Mouse (Mus musculus): Measurements from ENCODE around the gene Naa50.
A peak's percentile ranks its signal among the peaks of the same experiment; 100 is the strongest.

Naa50 gene

DNA sequence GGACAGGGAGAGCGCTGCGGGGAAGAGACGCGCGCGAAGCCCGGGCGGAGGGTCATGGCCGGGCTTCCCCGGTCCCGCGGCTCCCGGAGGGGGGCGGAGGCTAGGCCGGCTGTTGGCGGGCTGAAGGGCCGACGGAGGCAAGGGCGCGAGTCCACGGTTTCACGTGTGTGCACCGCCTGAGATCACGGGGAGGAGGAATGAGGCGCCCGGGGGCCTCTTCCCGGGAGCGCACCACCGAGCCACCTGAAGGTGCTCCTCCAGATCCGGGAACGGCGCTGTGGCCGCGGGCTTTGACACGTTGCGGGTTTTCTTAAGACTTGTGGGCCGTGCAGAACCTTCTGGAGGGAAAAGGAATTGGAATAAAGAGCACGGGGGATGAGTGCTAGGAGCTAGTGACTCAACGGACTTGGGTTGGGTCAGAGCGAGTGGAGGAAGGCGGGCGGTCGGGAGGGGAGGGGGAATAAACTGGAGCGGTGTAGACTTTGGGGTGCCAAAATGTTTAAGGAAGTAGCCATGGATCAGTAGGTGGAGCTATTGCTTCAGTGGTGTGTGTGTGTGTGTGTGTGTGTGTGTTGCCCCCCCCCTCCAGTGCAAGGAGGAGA is 657 bp downstream of the Naa50 start:
- DNase-seq (ENCODE audit: low read depth, low spot score), result peak; percentile 63

DNA sequence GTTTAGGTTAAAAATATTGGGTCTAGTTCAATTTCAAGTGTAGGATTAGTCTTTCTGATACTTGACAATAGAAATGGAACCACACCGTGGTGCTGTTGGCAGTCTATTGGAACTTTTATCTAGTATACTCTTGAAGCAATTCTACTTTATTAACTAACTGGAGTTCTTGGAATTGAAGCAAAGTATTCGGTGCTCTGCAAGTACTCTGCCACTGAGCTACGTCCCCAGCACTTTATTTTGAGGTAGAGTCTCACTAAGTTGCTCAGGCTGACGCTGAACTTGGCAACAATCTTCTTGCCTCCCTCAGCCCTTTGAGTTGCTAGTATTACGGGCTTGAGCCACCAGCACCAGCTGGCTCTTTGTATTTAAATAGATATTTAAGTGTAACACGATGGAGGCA is 1.9 kb downstream of the Naa50 start:
- no peak for DNase-seq (ENCODE audit: low read depth, low spot score)

DNA sequence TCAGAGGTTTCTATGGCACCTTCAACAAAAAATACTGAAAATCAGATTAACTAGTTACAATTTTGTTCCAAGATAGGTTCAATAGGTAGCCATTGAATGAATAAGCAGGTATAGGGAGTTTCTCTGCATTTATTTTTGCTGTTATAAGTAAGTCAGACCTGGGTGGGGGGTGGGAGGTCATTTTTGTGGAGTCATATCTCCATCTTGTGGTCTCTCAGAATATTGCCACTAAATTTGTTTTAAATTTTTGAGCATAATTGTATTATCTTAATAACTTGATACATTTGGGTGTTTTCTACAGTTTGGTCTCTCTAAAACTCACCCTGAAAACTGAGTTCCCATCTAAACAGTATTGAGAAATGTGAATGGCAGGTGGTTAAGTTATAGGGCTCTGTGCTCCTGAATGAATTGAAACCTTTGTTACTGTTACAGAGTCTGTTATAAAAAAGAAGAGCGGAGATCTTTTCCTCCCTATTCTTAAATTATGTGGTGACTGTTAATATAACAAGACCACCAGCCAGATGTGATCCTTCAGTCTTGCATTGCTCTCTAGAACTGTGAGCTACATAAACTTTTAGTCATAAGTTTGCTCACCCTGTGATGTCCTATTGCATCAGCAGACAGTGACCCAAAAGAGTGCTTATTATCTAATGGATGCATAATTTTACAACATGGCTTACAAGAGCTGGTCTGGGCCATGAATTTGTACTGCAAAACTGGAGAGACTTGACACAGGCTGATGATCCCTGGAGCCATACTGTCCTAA is 9.6 kb downstream of the Naa50 start:
- no peak for DNase-seq (ENCODE audit: low read depth, low spot score)

DNA sequence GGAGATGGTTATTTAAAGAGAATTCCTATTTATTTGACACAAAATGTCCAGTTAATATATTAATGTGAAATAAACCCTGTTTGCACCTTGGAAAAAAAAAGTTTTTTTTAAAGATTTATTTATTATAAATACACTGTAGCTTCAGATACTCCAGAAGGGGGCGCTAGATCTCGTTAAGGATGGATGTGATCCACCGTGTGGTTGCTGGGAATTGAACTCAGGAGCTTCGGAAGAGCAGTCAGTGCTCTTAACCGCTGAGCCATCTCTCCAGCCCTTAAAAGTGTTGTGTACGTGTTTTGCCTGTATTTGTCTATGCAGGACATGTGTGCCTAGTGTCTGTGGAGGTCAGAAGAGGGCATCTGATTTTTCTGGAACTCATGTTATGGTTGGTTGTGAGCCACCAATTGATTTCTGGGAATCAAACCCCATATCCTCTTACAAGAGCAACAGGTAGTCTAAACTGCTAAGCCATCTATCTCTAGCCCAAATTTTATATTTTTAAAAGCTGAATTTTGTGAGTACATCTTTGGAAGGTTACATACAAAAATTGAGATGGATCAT is 14.9 kb downstream of the Naa50 start:
- no peak for DNase-seq (ENCODE audit: low read depth, low spot score)

DNA sequence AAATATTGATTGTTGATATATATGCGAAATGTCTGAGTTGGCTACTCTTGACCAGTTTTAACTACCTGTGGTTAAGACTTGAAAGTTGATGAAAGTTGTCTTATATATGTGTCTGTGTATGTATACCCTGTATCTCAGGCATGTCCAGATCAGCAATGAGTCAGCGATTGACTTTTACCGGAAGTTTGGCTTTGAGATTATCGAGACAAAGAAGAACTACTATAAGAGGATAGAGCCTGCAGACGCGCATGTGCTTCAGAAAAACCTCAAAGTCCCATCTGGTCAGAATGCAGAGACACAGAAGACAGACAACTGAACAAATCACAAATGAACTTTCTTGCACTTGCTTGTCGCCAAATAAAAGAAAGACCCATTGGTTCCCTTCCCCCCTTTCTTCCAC is 19.7 kb downstream of the Naa50 start:
- DNase-seq (ENCODE audit: low read depth, low spot score), result no peak

DNA sequence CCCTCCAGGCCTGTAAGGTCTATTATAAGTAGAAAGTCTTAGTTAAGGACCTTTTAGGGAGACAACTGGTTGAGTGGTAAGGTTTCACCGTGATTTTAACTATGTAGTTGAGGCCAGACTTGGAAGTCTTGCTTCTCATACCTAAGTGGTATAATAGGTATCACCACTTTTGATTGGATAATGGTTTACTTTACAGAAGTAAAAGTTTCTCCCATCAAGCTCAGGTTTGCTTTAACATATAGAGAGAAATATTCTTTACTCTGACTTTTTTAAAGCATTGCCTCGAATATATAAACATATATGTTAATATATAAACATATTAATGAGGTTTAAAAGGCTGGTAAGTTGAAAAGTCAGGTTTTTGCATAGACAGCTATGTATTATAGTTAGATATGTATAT is 24.2 kb downstream of the Naa50 start:
- DNase-seq (ENCODE audit: low read depth, low spot score), result no peak

DNA sequence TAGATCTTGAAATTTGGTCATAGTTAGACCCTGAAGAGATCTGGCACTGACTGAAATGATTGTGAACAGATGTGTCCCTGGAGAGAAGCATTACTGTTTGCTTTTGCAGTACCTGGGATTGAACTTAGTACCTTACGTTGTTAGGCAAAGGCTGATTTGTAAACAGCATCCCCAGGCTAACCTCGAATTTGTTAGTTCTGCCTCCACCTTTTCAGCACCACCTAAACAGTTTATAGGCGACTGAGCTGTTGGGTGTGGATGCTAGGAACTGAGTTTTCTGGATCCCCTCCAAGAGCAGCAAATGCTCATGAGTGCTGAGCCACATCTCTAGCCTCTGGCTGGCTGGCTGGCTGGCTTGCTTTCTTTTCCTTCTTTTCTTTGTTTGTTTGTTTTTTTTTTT is 25.6 kb downstream of the Naa50 start:
- DNase-seq (ENCODE audit: low read depth, low spot score), result no peak

DNA sequence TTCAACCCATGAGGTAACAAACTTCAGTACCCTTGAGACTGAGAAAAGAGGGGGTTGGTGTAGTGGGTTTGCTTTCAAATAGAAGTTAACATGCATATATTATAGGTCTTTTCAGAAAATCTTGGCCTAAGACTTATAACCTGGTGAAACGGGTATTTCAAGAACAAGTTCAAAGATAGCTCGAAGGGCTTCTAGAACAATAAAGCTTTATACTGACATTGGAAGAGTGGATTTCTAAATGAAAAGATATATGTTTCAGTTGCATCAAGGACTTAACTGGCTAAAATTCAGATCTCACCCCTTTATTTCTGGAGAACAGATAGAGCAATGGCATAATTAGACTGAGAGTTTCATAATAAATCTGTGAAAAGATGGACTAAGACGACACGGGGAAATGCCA is 29.4 kb downstream of the Naa50 start:
- no peak for DNase-seq (ENCODE audit: low read depth, low spot score)

DNA sequence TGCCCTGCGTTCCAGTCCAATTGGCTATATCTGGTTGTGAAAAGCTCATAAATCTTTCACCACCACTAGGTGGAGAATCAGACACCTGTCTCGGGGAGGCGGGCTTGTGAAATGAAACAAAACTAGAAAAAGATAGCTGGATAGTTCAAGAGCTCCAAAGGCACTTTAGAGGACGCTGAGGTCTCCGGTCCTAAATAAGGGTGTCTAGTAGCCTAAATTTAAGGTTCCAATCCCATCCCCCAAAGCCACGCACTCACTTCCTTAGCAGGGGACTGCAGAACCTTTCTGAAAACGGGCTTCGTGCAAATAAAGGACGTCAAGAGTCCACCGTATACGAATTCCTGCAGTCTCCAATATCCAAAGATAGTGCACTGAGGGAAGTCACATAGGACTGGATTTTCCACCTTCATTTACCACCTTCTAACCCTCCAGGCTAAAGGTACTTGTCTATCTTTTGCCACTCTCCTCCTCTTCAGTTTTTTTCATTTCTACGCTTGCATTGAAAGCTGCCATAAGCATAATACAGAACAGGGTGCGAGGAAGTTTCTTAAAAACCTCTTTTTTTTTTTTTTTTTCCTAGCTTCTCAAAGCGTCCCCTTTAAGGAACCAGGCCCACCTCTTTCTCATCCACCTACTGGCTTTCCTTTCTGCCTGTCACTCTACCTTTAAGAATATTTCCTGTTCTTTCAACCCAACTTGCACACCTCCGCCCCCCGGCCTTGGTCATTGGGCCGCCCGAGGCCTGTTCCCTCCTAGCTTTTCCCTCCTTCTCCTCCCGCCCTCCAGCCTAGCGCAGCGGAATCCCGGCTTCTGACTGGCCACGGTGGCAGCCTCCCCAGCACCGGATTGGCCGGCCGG is 32.9 kb downstream of the Naa50 start:
- DNase-seq (ENCODE audit: low read depth, low spot score), result peak; percentile 90

DNA sequence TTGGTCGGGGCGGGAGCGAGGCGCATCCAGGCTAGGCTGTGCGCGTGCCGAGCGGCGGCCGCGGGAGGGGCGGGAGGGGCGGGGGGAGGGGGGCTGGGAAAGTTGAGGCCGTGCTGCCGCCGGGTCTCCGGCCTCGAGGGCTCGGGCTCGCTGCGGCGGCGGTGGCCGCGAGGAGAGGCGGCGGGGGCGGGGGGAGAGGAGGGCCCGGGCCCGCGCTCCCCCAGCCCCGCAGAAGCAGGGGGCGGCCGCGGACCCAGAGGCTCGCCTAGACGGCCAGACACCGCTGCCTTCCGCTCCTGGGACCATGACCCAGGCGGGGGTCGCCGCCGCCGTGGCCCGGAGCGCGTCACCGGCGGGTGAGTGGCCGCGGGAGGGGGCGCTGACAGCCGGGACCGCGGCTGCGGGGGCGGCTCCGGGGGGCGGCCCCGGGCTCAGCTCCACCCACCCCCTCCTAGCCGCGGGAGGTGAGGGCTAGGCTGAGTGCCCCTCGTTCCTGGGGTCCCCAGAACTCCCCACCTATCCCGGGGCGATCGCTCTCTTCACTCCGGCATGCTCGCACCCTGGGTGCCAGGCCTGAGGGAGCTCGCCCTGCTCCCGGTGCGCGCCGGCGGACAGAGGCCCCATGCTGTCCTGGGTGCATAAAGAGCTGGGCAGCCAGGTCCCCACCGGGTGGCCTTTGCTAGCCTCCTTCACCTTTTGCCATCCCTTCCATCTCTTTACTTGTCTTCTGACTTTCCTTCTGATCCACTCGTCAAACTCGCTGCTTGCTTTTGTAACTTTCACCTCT is 33.7 kb downstream of the Naa50 start, which contains the start of gene Usf3:
Gene Usf3, plus strand, starts transcription at position 92 of the 787 bp plus-strand sequence.
- no peak for DNase-seq (ENCODE audit: low read depth, low spot score)

DNA sequence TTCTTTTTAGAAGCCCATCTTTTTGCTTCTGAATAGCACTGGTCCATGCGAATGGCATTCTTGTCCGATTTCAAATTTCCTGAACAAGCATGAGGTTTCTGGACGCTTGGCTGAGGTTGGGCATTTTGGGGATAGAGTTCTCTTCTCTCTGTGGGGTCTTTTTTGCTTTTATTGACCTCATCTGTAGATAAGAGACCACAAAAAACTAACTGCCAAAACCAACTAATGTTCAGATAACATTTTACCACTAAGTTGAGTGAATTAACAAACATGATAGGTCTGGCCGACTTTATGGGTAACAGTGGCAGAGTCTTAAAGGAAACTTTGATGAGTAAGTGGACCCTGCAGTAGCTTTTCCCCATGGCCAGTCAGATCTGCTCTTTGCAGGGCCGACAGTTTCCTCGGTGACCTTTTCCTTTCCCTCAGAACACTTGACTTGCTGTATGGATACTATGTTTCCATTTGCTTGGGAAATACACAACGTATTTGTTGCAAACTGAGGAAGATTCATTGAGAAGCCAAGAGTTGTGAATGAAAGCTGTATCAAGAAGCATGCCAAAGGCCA is 34.4 kb downstream of the Naa50 start:
- DNase-seq (ENCODE audit: low read depth, low spot score), result no peak

DNA sequence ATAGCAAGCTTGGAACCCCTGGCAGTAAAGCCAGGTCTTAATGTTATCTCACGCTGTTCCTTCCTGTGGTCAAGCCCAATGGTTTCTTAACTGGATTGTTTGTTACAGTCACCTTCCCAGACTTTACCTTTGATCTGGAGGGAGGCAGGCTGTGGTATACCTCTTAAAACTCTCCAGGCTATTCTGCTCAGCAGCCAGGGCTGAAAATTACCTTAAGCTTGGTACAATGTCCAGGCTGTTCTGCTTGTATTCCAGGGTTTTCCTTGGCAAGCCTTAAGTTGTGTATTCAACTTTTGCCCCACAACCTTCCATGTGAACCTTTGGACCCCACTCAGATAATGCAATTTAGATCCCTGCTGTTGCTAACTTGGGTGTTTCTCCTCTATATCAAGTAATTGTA is 35.4 kb downstream of the Naa50 start:
- DNase-seq (ENCODE audit: low read depth, low spot score), result no peak

DNA sequence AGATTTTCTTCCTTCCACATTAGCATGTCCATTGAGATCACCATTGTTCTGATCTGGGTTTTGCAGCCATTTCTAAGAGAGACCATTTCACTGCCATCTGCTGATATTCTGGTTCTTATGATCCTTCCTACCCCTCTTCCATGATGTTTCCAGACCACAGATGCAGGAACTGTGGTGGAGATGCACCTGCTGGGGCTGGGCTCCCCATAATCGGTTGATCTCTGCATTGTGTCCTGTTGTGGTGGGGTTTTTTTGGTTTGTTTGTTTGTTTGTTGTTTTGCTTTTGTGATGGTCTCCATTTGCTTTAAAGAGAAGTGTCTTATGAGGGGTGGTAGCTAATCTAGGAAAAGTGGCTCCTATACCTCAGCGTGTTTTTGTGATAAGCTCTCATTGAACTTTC is 36.9 kb downstream of the Naa50 start:
- DNase-seq (ENCODE audit: low read depth, low spot score), result no peak

DNA sequence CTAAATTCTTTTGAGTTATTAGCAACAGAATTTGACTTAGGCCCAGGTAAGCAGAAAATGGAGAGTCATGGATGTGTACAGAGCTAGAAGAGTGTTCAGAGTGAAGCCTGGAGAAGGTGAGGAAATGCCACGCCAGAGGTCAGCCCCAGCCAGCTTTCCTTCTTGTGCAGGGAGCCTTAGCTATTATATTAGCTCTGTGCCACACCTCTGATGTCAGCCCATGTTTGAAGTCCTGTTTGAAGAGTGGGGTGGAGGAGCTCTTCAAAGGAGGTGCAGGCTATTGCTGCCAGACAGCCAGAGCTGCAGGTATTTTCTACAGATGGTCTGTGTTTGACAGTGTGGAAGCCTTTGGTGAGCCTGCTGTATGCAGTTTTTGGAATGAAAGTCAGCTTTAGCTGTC is 38.9 kb downstream of the Naa50 start:
- no peak for DNase-seq (ENCODE audit: low read depth, low spot score)

DNA sequence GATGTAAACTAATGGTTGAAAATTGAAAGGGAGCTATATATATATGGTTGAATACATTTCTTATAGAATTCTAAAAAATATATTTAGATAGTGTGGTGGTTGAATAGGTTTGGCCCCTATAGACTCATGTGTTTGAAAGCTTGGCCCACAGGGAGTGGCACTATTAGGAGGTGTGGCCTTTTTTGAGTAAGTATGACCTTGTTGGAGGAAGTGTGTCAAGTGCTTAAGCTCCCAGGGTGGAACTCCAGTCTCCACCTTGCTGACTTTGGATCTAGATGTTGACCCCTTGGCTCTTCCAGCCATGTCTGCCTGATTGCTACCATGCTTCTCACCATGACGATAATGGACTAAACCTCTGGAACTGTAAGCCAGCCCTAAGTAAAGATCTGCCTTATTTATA is 43.0 kb downstream of the Naa50 start:
- DNase-seq (ENCODE audit: low read depth, low spot score), result no peak

DNA sequence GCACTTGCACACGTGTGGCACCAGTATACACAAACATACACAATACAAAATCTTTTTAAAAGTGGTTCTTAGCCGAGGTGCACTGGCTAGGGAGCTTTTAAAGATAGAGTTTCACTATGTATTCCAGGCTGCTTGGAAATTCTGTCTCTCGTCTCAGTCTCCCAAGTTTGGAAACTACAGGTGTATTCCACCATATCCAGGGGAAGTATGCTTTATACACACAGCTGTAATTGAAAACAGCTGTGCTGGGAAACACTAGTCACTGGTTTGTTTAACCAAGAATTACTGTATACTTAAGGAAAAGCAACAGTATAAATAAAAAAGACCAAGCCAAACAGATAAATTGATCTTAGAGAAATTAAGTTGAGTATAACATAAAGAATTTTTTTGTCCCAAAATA is 45.1 kb downstream of the Naa50 start:
- DNase-seq (ENCODE audit: low read depth, low spot score), result no peak

DNA sequence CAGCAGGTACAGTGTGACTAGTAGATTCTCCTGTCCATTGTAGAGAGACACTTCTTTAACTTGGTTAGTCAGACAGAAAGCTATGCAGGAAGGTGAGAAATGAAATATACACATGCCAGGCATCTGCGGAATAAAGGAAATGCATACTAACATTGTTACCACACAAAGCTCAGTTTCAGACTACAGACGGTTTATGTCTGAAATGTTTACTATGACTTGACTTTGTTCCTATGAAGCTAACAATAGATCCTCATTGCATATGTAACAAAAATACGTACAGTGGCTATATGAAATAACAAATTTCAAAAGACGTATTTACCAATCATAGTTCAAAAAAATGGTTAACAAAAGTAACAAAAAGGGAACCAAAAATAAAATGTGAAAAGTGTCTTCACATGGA is 47.5 kb downstream of the Naa50 start:
- no peak for DNase-seq (ENCODE audit: low read depth, low spot score)

DNA sequence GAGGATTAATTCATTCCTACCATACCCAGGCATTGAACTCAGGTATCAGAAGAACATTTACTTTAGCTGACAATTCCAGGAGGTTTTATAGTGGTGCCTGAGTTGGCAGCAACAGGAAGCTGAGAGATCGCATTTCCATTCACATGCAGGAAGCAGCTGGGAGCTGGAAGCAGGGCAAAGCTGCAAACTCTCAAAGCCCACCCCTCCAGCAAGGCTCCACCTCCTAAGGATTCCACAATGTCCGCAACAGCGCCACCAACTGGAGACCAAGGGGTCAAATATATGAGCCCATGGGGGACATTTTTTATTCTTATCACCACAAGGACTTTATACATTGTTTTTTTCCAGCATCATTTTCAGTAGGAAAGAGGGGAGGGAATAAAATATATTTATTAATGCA is 49.1 kb downstream of the Naa50 start:
- no peak for DNase-seq (ENCODE audit: low read depth, low spot score)

DNA sequence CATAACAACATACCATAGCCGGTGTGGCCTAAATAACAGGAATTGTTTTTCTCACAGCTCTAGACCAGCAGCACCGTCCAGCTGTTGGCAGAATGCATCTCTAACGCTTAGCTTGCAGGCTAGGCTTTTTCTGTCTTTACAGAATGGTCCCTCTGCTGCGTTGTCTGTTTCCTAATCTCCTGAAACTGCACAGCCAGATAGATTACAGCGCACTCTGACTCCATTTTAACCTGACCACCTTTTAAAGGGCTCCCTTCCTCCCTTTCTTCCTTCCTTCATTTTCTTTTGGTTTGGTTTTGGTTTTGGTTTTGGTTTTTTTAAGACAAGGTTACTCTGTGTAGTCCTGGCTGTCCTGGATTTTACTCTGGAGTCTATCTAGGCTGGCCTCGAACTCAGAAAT is 50.4 kb downstream of the Naa50 start:
- no peak for DNase-seq (ENCODE audit: low read depth, low spot score)

DNA sequence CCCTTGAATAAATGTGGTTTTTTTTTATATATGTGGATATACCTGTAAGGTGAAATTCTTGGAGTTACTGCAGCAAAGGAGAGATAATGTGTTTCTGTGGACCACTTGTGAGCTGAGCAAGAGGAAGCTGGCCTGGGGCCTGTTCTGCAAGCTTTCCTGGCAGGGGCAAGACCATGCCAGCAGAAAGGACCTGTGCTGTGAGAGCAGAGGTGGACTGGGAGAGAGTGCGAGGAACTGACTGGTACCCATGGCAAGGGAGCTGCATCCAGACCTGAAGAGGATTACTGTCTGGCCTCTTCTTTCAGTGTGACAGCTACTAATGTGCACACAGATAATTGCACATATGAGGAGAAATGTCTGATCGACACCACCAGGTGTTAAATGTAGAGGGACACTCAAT is 51.3 kb downstream of the Naa50 start:
- DNase-seq (ENCODE audit: low read depth, low spot score), result no peak

DNA sequence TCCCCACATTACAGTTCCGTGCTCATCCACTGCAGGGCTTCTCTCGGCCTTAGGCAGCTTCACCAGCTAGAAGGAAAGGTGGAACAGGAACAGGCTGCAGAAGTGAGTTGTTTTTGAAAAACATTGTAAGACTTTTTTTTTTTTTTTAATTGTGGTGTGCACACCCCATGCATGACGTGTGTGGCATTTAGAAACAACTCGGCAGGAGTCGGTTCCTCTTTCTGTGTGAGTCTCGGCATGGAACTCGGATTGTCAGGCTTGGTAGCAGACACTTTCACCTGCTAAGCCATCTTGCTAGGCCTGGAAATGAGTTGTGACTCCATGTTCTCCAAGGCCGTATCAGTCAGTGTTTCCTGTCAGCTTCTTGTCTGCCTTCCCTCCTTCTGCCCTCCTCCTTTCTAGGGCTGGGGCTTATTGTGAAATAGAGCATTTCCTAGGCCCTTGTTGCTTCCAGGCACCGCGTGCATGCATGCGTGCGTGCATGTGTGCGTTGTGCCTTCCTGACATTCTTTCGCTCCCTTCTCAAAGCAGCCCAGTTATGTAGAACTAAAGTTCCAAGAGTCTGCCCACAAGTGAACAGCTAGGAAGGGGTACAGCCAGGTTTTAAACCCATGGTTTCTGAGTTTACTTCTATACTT is 59.6 kb downstream of the Naa50 start:
- no peak for DNase-seq (ENCODE audit: low read depth, low spot score)
